Mouse (Mus musculus): ENCODE data around the gene Zfp57. TPM values are rescaled to one million over a fixed set of nuclear protein-coding genes. Genes with fewer than 3 reads are reported as not detected.

Zfp57 gene
- polyA plus RNA-seq, 1 experiment from 2014 or later = 96.9 TPM

- Histone ChIP-seq H3K27me3 (ENCODE audit: insufficient read depth, poor library complexity, severe bottlenecking) (peaks cover 34% of the 10 kb centered on the region), H3K9me3 (no peaks in the 10 kb centered on the region), H3K36me3 (peaks cover 25% of the 10 kb centered on the region), H3K27ac (peak overlapping the region; percentile 90), H3K4me1 (replicated peaks) (peaks cover 63% of the 10 kb centered on the region), H3K4me3 (peak overlapping the region; percentile 81)
- under 1% methylated on average over 22 of the region's 22 CpGs for WGBS
- peak; percentile 90 for DNase-seq (ENCODE audit: low spot score)
Measured at GRCm38 (mm10) chr17:37050399-37050798, 49.4 kb downstream of the Zfp57 start.

GRCm38 (mm10) chr17:37050876-37051275, 49.9 kb downstream of the Zfp57 start:
- peak overlapping the region; percentile 81 for H3K4me3 ChIP-seq
- WGBS = under 1% methylated on average over 27 of the region's 27 CpGs
- H3K9me3 ChIP-seq = no peaks in the 10 kb centered on the region
- peak; percentile 53 for DNase-seq (ENCODE audit: low spot score)
- H3K27ac ChIP-seq = peak overlapping the region; percentile 90
- H3K4me1 ChIP-seq (replicated peaks) = peaks cover 59% of the 10 kb centered on the region
- peaks cover 30% of the 10 kb centered on the region for H3K36me3 ChIP-seq
- H3K27me3 ChIP-seq (ENCODE audit: insufficient read depth, poor library complexity, severe bottlenecking) = peaks cover 34% of the 10 kb centered on the region

- Histone ChIP-seq H3K4me1 (replicated peaks) (peaks cover 55% of the 10 kb centered on the region), H3K36me3 (peaks cover 38% of the 10 kb centered on the region), H3K27ac (no peak overlapping the region), H3K27me3 (ENCODE audit: insufficient read depth, poor library complexity, severe bottlenecking) (peaks cover 31% of the 10 kb centered on the region), H3K9me3 (no peaks in the 10 kb centered on the region), H3K4me3 (peak overlapping the region; percentile 81)
- no peak for DNase-seq (ENCODE audit: low spot score)
- 53% methylated on average over 4 of the region's 4 CpGs for WGBS
Measured at GRCm38 (mm10) chr17:37051745-37052144, 50.8 kb downstream of the Zfp57 start.

- Histone ChIP-seq H3K4me3 (no peak overlapping the region), H3K27ac (no peak overlapping the region), H3K36me3 (peaks cover 88% of the 10 kb centered on the region), H3K9me3 (no peaks in the 10 kb centered on the region), H3K4me1 (replicated peaks) (peaks cover 8% of the 10 kb centered on the region), H3K27me3 (ENCODE audit: insufficient read depth, poor library complexity, severe bottlenecking) (no peaks in the 10 kb centered on the region)
- no peak for DNase-seq (ENCODE audit: low spot score)
- WGBS = 88% methylated on average over 6 of the region's 6 CpGs
Measured at GRCm38 (mm10) chr17:37056957-37057356, 56.0 kb downstream of the Zfp57 start.

Other genes starting within 250 kb of the Zfp57 start
- gene H2-M10.5, start 228.3 kb upstream of the Zfp57 start, polyA plus RNA-seq (2016; fragmentation: Nextera tagmentation; extraction: Ambion mirVana) = not detected in 2 replicates
- not detected in 2 replicates for gene H2-M10.6, start 189.0 kb upstream of the Zfp57 start, polyA plus RNA-seq (2016; fragmentation: Nextera tagmentation; extraction: Ambion mirVana)
- 47.2 and 48.2 TPM in 2 replicates for gene Trim26, start 164.0 kb upstream of the Zfp57 start, polyA plus RNA-seq (2016; fragmentation: Nextera tagmentation; extraction: Ambion mirVana)
- 0.14 and 0.36 TPM in 2 replicates for gene Trim15, start 134.0 kb upstream of the Zfp57 start, polyA plus RNA-seq (2016; fragmentation: Nextera tagmentation; extraction: Ambion mirVana)
- 6.7 and 7.3 TPM in 2 replicates for gene Trim10, start 131.6 kb upstream of the Zfp57 start, polyA plus RNA-seq (2016; fragmentation: Nextera tagmentation; extraction: Ambion mirVana)
- gene Trim40, start 111.0 kb upstream of the Zfp57 start, polyA plus RNA-seq (2016; fragmentation: Nextera tagmentation; extraction: Ambion mirVana) = not detected in 2 replicates
- gene Trim31, start 103.0 kb upstream of the Zfp57 start, polyA plus RNA-seq (2016; fragmentation: Nextera tagmentation; extraction: Ambion mirVana) = not detected in 2 replicates
- 1.2 and 1.5 TPM in 2 replicates for gene Rnf39, start 58.2 kb upstream of the Zfp57 start, polyA plus RNA-seq (2016; fragmentation: Nextera tagmentation; extraction: Ambion mirVana)
- gene Ppp1r11, start 49.4 kb upstream of the Zfp57 start, polyA plus RNA-seq (2016; fragmentation: Nextera tagmentation; extraction: Ambion mirVana) = 162 and 178 TPM in 2 replicates
- gene Znrd1, start 42.6 kb upstream of the Zfp57 start, polyA plus RNA-seq (2016; fragmentation: Nextera tagmentation; extraction: Ambion mirVana) = 91.6 and 95.3 TPM in 2 replicates
- gene Znrd1as, start 42.6 kb upstream of the Zfp57 start, polyA plus RNA-seq (2016; fragmentation: Nextera tagmentation; extraction: Ambion mirVana) = 8.6 and 9.6 TPM in 2 replicates
- gene 2410137M14Rik, start 19.9 kb upstream of the Zfp57 start, polyA plus RNA-seq (2016; fragmentation: Nextera tagmentation; extraction: Ambion mirVana) = not detected in 2 replicates
- gene H2-M5, start 11.6 kb upstream of the Zfp57 start, polyA plus RNA-seq (2016; fragmentation: Nextera tagmentation; extraction: Ambion mirVana) = 0.68 and 1.1 TPM in 2 replicates
- gene Mog, start 22.2 kb downstream of the Zfp57 start, polyA plus RNA-seq (2016; fragmentation: Nextera tagmentation; extraction: Ambion mirVana) = 0.19 and 0.34 TPM in 2 replicates
- gene Gabbr1, start 44.8 kb downstream of the Zfp57 start, polyA plus RNA-seq (2016; fragmentation: Nextera tagmentation; extraction: Ambion mirVana) = 10.8 and 17.0 TPM in 2 replicates
- gene Olfr90, start 87.3 kb downstream of the Zfp57 start, polyA plus RNA-seq (2016; fragmentation: Nextera tagmentation; extraction: Ambion mirVana) = 0.08 TPM in 1 of 2 replicates, not detected in the other
- not detected in 2 replicates for gene Olfr91, start 97.1 kb downstream of the Zfp57 start, polyA plus RNA-seq (2016; fragmentation: Nextera tagmentation; extraction: Ambion mirVana)
- not detected in 2 replicates for gene Olfr92, start 118.9 kb downstream of the Zfp57 start, polyA plus RNA-seq (2016; fragmentation: Nextera tagmentation; extraction: Ambion mirVana)
- not detected in 2 replicates for gene Olfr93, start 160.3 kb downstream of the Zfp57 start, polyA plus RNA-seq (2016; fragmentation: Nextera tagmentation; extraction: Ambion mirVana)
- not detected in 2 replicates for gene Ubd, start 192.7 kb downstream of the Zfp57 start, polyA plus RNA-seq (2016; fragmentation: Nextera tagmentation; extraction: Ambion mirVana)
- gene Olfr94, start 199.8 kb downstream of the Zfp57 start, polyA plus RNA-seq (2016; fragmentation: Nextera tagmentation; extraction: Ambion mirVana) = not detected in 2 replicates
- gene Olfr95, start 212.0 kb downstream of the Zfp57 start, polyA plus RNA-seq (2016; fragmentation: Nextera tagmentation; extraction: Ambion mirVana) = not detected in 2 replicates
- not detected in 2 replicates for gene Olfr96, start 219.0 kb downstream of the Zfp57 start, polyA plus RNA-seq (2016; fragmentation: Nextera tagmentation; extraction: Ambion mirVana)
- gene Olfr97, start 236.2 kb downstream of the Zfp57 start, polyA plus RNA-seq (2016; fragmentation: Nextera tagmentation; extraction: Ambion mirVana) = not detected in 2 replicates